Mouse (Mus musculus): ENCODE data around the gene Ntf3. TPM values are rescaled to one million over a fixed set of nuclear protein-coding genes. Genes with fewer than 3 reads are reported as not detected.

Ntf3 gene
- total RNA-seq, 2 experiments from 2014 or later = 8.6 to 11.5 TPM

GRCm38 (mm10) chr6:126106051-126106797 is 60.5 kb downstream of the Ntf3 start:
- DNase-seq (ENCODE audit: low spot score in 2 of 2) = peak; percentile 63 to 73

DNA sequence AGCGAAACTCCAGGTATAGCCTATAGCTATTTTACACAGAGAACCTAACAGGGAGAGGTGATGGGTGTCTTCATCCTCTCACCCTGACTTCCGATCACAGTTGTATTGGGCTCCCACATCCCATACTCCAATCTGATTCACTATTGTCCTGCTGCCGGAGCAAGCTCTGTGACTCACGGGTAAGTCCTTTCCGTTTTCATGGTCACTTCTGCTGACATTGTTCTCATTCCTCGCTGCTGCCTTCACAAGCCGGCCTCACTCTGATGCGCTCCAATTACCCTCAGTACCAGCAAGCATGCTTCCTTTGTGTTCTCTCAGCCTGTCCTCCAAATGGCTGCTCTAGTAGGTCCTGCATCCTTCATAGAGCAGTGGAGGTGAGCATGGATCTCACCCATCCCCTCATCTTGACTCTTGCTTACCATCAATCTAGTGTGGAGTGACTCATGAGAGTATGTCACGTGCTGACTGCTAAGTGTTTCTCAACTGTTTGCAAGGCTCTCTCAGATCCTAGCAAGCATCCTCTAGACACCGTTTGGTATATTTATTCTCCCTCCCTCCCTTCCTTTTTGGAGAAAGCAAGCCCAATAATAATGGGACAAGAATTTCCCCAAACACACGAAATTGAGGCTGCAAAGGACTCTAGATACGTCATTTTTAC is 61.5 kb downstream of the Ntf3 start:
- DNase-seq (ENCODE audit: low spot score in 2 of 2) = no peak

- no peak for DNase-seq (ENCODE audit: low spot score in 2 of 2)
Measured at GRCm38 (mm10) chr6:126102571-126102970, 64.1 kb downstream of the Ntf3 start.

GRCm38 (mm10) chr6:126102007-126102406 is 64.7 kb downstream of the Ntf3 start:
- DNase-seq (ENCODE audit: low spot score in 2 of 2) = no peak

GRCm38 (mm10) chr6:126100579-126100978 is 66.1 kb downstream of the Ntf3 start:
- DNase-seq (ENCODE audit: low spot score in 2 of 2) = no peak

DNA sequence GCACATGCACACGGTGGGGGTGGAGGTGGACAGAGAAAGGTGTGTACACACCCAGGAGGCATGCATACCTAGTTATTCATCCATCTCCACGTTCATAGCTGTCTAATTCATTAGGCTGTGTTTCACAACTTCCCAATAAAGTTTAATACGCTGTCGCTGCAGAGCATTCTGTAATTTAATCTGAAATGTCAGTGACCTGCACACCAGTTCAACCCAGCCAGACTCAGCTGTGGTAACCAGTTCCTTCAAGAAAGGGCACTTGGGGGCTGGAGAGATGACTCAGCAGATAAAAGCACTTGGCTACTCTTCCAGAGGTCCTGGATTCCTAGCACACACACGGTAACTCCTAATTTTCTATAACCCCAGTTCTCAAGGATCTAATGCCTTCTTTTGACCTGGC is 69.2 kb downstream of the Ntf3 start:
- DNase-seq (ENCODE audit: low spot score in 2 of 2) = no peak

DNA sequence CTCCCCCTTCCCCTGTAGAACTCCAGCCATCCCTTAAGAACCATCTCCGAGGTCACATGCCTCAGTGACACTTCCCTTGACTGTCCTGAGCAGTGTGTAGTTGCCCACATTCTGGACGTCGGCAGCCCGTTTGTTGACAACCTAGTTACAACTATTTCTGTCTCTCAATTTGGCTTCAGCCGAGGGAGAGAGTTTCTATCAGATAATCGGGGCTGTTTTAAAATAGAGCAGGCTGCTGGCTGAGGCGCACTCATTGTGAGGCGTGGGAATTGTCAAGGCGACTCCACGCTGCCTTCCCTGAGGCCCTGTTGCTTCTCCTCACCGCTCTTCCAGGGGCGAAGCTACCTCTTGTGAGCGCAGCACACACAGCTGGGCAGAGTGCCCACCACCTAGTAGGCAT is 70.6 kb downstream of the Ntf3 start:
- DNase-seq (ENCODE audit: low spot score in 2 of 2) = peak; percentile 22 to 23

DNA sequence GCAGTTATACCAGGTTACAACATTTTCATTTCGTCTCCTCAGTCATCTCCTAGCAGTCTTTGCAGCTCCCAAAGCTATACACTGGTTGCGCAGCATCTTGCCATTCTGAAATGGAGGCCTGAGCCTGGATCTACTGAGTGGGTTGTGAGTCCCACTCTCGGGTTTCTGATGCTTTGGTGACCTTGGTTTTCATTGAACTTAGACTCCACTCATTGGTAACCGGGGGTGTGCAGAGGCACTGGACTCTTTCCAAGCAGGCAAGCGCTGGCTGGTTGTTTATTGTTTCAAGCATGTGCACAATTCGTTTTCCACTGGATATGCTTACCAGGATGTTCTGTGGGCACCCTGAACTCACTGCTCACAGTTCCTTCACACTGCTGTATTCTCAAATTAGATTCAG is 71.7 kb downstream of the Ntf3 start:
- DNase-seq (ENCODE audit: low spot score in 2 of 2) = no peak

DNA sequence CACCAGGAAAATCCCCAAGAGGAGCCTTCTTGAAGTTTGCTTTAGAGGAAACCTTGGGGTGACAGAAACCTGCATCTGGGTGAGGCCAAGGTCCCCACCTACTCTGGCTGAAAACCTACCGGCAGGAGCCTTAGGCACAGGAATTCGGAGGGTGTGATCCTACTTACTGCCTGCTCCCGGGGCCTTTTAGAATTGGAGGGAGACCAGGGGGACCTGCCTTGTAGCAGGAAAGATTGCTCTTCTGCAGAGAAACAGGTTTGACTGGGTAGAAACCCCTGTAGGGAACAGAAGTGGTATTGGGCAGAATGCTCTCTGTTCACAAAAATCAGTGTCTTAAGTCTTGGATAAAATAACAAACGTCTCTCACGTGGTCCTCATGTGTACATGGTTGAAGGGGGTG is 74.7 kb downstream of the Ntf3 start:
- DNase-seq (ENCODE audit: low spot score in 2 of 2) = no peak

DNA sequence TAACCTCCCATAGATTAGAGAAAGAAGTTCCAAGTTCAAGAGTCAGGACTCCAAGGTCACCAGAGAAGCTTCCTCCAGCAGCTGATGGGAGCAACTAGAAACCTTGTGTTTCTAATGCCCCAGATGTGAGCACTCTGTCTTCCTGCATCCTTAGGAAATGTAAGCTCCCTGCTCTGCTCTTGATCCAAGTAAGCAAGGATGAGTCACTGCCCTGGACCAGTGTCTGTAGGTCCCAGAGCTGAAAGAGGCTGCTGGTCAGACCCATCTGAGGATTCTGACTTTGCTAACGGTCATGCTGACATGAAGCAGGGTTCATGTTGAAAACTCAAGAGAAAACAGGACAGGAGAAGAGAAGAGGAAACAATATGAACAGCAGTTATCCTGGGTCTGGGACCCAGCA is 76.6 kb downstream of the Ntf3 start:
- no peak for DNase-seq (ENCODE audit: low spot score in 2 of 2)

GRCm38 (mm10) chr6:126088489-126089265 is 78.0 kb downstream of the Ntf3 start:
- DNase-seq (ENCODE audit: low spot score in 2 of 2) = no peak

- no peak for DNase-seq (ENCODE audit: low spot score in 2 of 2)
Measured at GRCm38 (mm10) chr6:126086321-126086950, 80.3 kb downstream of the Ntf3 start.

DNA sequence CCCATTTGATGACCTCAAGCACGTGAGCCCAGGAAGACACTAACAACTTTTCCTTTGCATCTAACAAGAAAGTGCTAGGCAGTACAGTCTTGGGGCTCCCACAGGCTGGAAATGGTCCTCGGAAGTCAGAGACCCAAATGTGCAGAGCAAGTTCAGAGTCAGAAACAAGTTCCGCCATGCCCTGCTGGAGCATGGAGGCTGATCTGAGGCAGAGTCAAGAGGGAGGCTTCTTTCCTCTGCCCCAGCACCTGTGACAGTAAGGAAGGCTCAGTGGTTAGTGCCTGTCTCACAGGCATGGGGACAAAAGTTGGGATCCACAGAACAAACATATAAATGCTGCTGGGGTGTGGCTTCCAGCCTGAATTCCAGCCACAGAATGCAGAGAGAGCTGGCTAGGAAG is 86.2 kb downstream of the Ntf3 start:
- no peak for DNase-seq (ENCODE audit: low spot score in 2 of 2)

GRCm38 (mm10) chr6:126057706-126058105 is 109.0 kb downstream of the Ntf3 start:
- no peak for DNase-seq (ENCODE audit: low spot score in 2 of 2)

- DNase-seq (ENCODE audit: low spot score in 2 of 2) = no peak
Measured at GRCm38 (mm10) chr6:126053136-126053535, 113.6 kb downstream of the Ntf3 start.

All from layer of hippocampus, postnatal 10 days (tissue).